Mouse (Mus musculus): ENCODE data around the gene Lmntd2. TPM values are rescaled to one million over a fixed set of nuclear protein-coding genes. Genes with fewer than 3 reads are reported as not detected.

The Lmntd2 gene
- polyA plus RNA-seq, 1 experiment, result 5.7 TPM

DNA sequence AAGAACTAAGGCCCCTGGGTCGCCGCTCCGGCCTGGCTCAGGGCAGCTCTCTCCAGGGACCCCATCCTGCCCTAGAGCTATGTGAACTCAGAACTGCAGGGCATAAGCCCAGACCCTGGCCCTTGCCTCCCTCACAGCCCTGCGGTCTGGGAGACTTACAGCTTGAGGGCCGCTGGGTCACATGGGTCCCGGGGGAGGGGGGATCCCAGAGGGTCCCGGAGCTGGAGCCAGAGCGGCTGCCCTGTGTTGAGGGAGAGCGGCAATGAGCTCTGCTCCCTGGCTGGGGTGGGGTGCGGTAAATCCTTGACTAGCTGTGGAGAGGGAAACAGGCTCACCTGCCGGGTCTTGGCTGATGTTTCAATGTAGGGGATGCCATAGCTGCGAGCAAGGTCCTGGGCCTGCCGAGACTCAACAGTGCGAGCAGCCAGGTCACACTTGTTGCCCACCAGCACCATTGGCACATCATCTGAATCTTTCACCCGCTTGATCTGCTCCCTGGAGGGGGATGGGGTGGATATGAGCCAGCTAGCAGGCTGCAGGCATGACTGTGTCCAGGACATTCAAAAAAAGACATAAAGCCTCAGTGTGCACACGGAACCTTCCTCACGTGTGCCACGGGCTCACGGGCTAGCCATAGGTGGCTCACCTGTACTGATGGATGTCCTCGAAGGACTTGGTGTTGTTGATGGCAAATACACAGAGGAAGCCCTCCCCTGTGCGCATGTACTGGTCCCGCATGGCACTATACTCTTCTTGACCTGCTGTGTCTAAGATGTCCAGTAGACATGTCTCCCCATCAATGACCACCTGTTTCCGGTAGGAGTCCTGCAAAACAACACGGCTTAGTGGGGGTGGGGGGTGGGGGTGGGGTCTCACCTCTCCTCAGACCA is 21.8 kb downstream of the Lmntd2 start:
- Histone ChIP-seq H3K4me1 (ENCODE audit: control insufficient read depth, insufficient read depth, low read length) (peaks cover 8% of the 10 kb centered on the region; the same call in 1 of the 2 replicates), H3K36me3 (ENCODE audit: control insufficient read depth, insufficient read depth, low read length) (peaks cover 2% of the 10 kb centered on the region; the same call in 1 of the 2 replicates), H3K27ac (ENCODE audit: insufficient read depth, low read depth, low read length) (no peak overlapping the region), H3K4me3 (ENCODE audit: insufficient read depth, low read depth, low read length) (no peak overlapping the region), H3K27me3 (replicated peaks; ENCODE audit: control insufficient read depth, insufficient read depth, low read length) (no peaks in the 10 kb centered on the region)
- DNase-seq, result no peak
- 83% methylated on average over 24 of the region's 24 CpGs for WGBS
- TF ChIP-seq CTCF (conservative IDR thresholded peaks at IDR 0.05; ENCODE audit: insufficient read depth, insufficient read length, low read depth, low read length) (no peak), POLR2A (IDR thresholded peaks at IDR 0.05; ENCODE audit: low read depth, low read length) (no peak)

DNA sequence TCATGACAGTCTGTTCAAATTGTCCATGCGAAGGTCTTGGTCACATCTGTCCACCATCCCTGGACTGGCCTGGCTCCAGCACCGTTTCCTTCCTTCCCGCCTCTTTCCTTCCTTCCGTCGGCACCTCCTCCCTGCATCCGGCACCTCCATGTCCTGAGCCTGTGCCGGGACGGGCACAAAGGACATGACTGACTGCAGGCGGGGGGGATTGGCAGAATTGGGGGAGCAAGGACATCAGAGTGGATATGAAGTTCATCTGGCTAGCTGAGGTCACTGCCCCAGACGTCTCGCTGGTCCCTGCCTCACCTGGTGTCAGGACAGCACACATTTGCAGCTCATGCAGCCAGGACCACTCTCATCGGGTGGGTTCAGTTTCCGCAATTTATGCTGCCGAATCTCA is 22.8 kb downstream of the Lmntd2 start:
- TF ChIP-seq CTCF (conservative IDR thresholded peaks at IDR 0.05; ENCODE audit: insufficient read depth, insufficient read length, low read depth, low read length) (no peak), POLR2A (IDR thresholded peaks at IDR 0.05; ENCODE audit: low read depth, low read length) (no peak)
- Histone ChIP-seq H3K4me1 (ENCODE audit: control insufficient read depth, insufficient read depth, low read length) (peaks cover 8% of the 10 kb centered on the region; the same call in 1 of the 2 replicates), H3K27ac (ENCODE audit: insufficient read depth, low read depth, low read length) (0 out of 2 replicates have a peak overlapping the region, but pooled peaks have one; percentile 1)

DNA sequence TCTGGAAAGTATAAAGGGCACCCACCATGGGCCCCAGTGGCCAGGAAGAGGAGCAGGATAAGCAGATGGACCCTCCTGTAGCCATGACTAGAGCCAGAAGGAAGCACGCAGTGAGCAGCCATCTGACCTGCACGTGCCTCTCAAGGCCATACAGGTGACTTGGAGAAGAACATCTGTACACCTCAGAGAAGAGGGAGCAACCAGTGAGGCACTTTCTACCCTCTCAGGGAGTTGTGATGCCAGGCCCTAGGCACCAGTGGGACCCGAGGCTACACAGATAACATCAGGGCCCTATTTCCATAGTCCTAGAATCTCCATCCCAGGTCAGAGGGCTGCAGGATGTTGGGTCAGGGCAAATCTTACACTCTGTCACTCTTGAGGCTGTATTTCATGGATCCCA is 23.7 kb downstream of the Lmntd2 start:
- H3K27me3 ChIP-seq (replicated peaks; ENCODE audit: control insufficient read depth, insufficient read depth, low read length), result no peaks in the 10 kb centered on the region
- TF ChIP-seq CTCF (conservative IDR thresholded peaks at IDR 0.05; ENCODE audit: insufficient read depth, insufficient read length, low read depth, low read length) (no peak), POLR2A (IDR thresholded peaks at IDR 0.05; ENCODE audit: low read depth, low read length) (no peak)
- 85% methylated on average over 3 of the region's 3 CpGs for WGBS
- peaks cover 8% of the 10 kb centered on the region; the same call in 1 of the 2 replicates for H3K4me1 ChIP-seq (ENCODE audit: control insufficient read depth, insufficient read depth, low read length)
- H3K36me3 ChIP-seq (ENCODE audit: control insufficient read depth, insufficient read depth, low read length), result peaks cover 2% of the 10 kb centered on the region; the same call in 1 of the 2 replicates
- no peak for DNase-seq
- H3K27ac ChIP-seq (ENCODE audit: insufficient read depth, low read depth, low read length), result no peak overlapping the region
- H3K4me3 ChIP-seq (ENCODE audit: insufficient read depth, low read depth, low read length), result no peak overlapping the region

More for the DNA sequence above, 22.8 kb downstream of the Lmntd2 start:
- H3K27me3 ChIP-seq (replicated peaks; ENCODE audit: control insufficient read depth, insufficient read depth, low read length), result no peaks in the 10 kb centered on the region
- H3K4me3 ChIP-seq (ENCODE audit: insufficient read depth, low read depth, low read length), result no peak overlapping the region
- WGBS, result 70% methylated on average over 14 of the region's 14 CpGs
- peaks cover 2% of the 10 kb centered on the region; the same call in 1 of the 2 replicates for H3K36me3 ChIP-seq (ENCODE audit: control insufficient read depth, insufficient read depth, low read length)
- DNase-seq, result peak; percentile 71

DNA sequence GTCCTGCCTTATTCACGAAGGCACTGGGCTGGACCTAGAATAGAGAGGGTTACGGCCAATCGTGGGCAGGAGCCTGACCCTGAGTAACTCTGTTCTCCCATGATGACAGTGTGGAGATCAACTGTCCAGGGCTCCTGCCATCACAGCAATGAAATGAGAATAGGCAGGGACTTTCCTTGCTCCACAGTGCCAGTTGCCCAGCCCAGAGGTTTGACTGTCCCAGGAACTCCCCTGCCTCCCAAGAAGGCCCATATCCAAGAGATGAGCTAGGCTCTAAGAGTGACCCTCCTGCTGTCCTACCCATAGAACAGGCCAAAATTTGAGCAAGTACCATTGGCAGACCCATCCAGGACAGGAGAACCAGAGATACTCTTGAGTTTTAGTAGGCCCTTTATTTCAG is 25.1 kb downstream of the Lmntd2 start:
- Histone ChIP-seq H3K27ac (ENCODE audit: insufficient read depth, low read depth, low read length) (no peak overlapping the region), H3K4me1 (ENCODE audit: control insufficient read depth, insufficient read depth, low read length) (peaks cover 5% of the 10 kb centered on the region; the same call in 1 of the 2 replicates), H3K36me3 (ENCODE audit: control insufficient read depth, insufficient read depth, low read length) (peaks cover 2% of the 10 kb centered on the region; the same call in 1 of the 2 replicates), H3K4me3 (ENCODE audit: insufficient read depth, low read depth, low read length) (no peak overlapping the region), H3K27me3 (replicated peaks; ENCODE audit: control insufficient read depth, insufficient read depth, low read length) (no peaks in the 10 kb centered on the region)
- TF ChIP-seq CTCF (conservative IDR thresholded peaks at IDR 0.05; ENCODE audit: insufficient read depth, insufficient read length, low read depth, low read length) (no peak), POLR2A (IDR thresholded peaks at IDR 0.05; ENCODE audit: low read depth, low read length) (no peak)
- WGBS, result 82% methylated on average over 3 of the region's 3 CpGs
- DNase-seq, result no peak

DNA sequence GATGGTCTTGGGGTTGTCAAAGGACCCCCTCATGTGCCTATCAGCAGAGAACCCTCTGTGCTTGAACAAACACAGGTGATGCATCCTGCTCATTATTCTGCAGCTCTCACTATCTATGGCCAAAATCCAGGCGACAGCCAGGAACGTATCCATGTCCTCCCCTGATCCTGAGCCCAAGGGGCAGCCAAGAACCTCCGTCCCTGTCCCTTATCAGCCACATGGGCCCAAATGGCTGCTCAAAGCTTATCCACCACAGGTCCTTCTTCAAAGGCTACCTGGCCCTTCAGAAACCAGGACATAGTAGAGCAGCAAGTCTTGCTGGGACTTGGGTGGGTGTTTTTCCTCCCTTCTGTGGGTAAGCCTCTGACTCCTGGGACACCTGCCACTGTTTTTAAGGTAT is 25.7 kb downstream of the Lmntd2 start:
- Histone ChIP-seq H3K27ac (ENCODE audit: insufficient read depth, low read depth, low read length) (no peak overlapping the region), H3K4me3 (ENCODE audit: insufficient read depth, low read depth, low read length) (no peak overlapping the region), H3K27me3 (replicated peaks; ENCODE audit: control insufficient read depth, insufficient read depth, low read length) (no peaks in the 10 kb centered on the region), H3K36me3 (ENCODE audit: control insufficient read depth, insufficient read depth, low read length) (peaks cover 2% of the 10 kb centered on the region; the same call in 1 of the 2 replicates), H3K4me1 (ENCODE audit: control insufficient read depth, insufficient read depth, low read length) (peaks cover 5% of the 10 kb centered on the region; the same call in 1 of the 2 replicates)
- 86% methylated on average over 3 of the region's 3 CpGs for WGBS
- no peak for TF ChIP-seq CTCF (conservative IDR thresholded peaks at IDR 0.05; ENCODE audit: insufficient read depth, insufficient read length, low read depth, low read length)
- no peak for DNase-seq

DNA sequence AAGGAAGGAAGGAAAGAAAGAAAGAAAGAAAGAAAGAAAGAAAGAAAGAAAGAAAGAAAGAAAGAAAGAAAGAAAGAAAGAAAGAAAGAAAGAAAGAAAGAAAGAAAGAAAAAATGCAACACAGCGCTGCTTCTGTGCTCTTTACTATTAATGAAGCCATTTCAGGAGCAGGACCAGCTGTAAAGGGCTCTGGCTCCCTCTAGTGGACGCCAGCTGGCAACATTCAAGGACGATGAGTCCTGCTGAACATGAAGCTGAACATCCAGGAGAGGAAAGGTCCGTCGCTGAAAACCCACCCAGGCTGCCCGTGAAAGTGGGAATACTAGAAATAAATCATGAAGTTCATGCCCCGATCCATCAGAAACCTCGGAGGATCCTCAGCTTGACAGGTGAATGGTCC is 37.7 kb downstream of the Lmntd2 start:
- Histone ChIP-seq H3K27ac (ENCODE audit: insufficient read depth, low read depth, low read length) (no peak overlapping the region), H3K36me3 (ENCODE audit: control insufficient read depth, insufficient read depth, low read length) (no peaks in the 10 kb centered on the region), H3K27me3 (replicated peaks; ENCODE audit: control insufficient read depth, insufficient read depth, low read length) (no peaks in the 10 kb centered on the region), H3K4me1 (ENCODE audit: control insufficient read depth, insufficient read depth, low read length) (peaks cover 8% of the 10 kb centered on the region; the same call in 1 of the 2 replicates), H3K4me3 (ENCODE audit: insufficient read depth, low read depth, low read length) (no peak overlapping the region)
- DNase-seq, result peak; percentile 93
- TF ChIP-seq CTCF (conservative IDR thresholded peaks at IDR 0.05; ENCODE audit: insufficient read depth, insufficient read length, low read depth, low read length) (peak; percentile 98), POLR2A (IDR thresholded peaks at IDR 0.05; ENCODE audit: low read depth, low read length) (no peak)
- 2% methylated on average over 8 of the region's 8 CpGs for WGBS

DNA sequence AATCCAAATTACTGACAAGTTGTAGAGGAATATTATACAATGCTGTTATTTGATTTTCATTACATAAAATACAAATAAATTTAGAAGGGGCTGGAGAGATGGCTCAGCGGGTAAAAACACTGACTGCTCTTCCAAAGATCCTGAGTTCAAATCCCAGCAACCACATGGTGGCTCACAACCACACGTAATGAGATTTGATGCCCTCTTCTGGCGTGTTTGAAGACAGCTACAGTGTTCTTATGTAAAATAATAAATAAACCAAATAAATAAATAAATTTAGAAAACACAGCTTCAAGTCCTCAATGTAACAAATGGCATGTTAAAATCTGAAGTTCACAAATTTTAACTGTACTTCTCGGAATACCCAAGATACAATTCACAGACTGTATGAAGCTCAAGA is 38.8 kb downstream of the Lmntd2 start:
- Histone ChIP-seq H3K27me3 (replicated peaks; ENCODE audit: control insufficient read depth, insufficient read depth, low read length) (no peaks in the 10 kb centered on the region), H3K36me3 (ENCODE audit: control insufficient read depth, insufficient read depth, low read length) (no peaks in the 10 kb centered on the region), H3K27ac (ENCODE audit: insufficient read depth, low read depth, low read length) (no peak overlapping the region), H3K4me1 (ENCODE audit: control insufficient read depth, insufficient read depth, low read length) (peaks cover 8% of the 10 kb centered on the region; the same call in 1 of the 2 replicates), H3K4me3 (ENCODE audit: insufficient read depth, low read depth, low read length) (no peak overlapping the region)
- TF ChIP-seq CTCF (conservative IDR thresholded peaks at IDR 0.05; ENCODE audit: insufficient read depth, insufficient read length, low read depth, low read length) (no peak; the same call in 1 of the 2 replicates), POLR2A (IDR thresholded peaks at IDR 0.05; ENCODE audit: low read depth, low read length) (no peak)
- 85% methylated on average over 4 of the region's 4 CpGs for WGBS
- DNase-seq, result no peak

Measured in kidney, adult 2 months (tissue).